Comparison of ENCODE assay signal across 8 mouse cellular contexts in the genomic region with DNA sequence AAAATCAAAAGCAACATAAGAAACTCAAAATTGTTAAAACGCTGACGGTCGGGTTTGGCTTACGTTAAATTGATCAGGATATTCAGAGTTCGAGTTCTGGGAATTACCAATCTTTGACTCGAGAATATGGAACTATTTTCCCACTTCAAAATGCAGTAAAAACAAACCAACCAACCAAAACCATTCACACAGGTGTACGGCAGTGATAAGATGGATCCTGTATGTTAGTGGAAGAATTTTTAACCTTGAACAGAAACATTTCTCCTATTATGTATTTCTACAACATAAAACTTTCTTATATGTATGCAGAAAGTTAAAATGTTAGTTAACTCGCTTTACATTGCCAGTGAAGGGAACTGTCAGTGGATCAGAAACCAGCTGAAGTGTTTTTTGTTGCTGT. TPM values are rescaled to one million over a fixed set of nuclear protein-coding genes. Genes with fewer than 3 reads are reported as not detected.
DNase-seq lines count a peak whose midpoint lies in the region; ATAC-seq and TF ChIP-seq lines count a peak whose summit lies in the region.

No protein-coding gene starts in this region.

- H3K4me1 ChIP-seq in kidney, postnatal 0 days (replicated peaks; ENCODE audit: insufficient read depth, low read length): 0 out of 2 replicates have a peak, but pooled peaks cover 3% of the 10 kb centered on the region
- H3K4me1 ChIP-seq in embryonic facial prominence, embryonic 10.5 days: peaks cover 35% of the 10 kb centered on the region
- H3K4me1 ChIP-seq in midbrain, postnatal 0 days (ENCODE audit: insufficient read depth, low read length): peaks cover 3% of the 10 kb centered on the region; the same call in 1 of the 2 replicates

- no peak for TF ChIP-seq CTCF in kidney, postnatal 0 days (IDR thresholded peaks at IDR 0.05; ENCODE audit: low read depth)
- TF ChIP-seq CTCF in midbrain, postnatal 0 days (IDR thresholded peaks at IDR 0.05): no peak

- H3K9ac ChIP-seq in kidney, postnatal 0 days (ENCODE audit: low read depth, low read length): peak overlapping the region; percentile 73
- H3K9ac ChIP-seq in midbrain, postnatal 0 days (replicated peaks; ENCODE audit: low read length, poor library complexity, severe bottlenecking): peak overlapping the region; percentile 76

- peak overlapping the region; percentile 69 for H3K4me3 ChIP-seq in kidney, postnatal 0 days (replicated peaks; ENCODE audit: low read depth, low read length)
- peak overlapping the region; percentile 82 for H3K4me3 ChIP-seq in embryonic facial prominence, embryonic 10.5 days
- H3K4me3 ChIP-seq in midbrain, postnatal 0 days (ENCODE audit: low read depth, low read length): peak overlapping the region; percentile 81

- 79% methylated on average over 8 of the region's 8 CpGs for WGBS in kidney, postnatal 0 days
- 86% methylated on average over 8 of the region's 8 CpGs for WGBS in embryonic facial prominence, embryonic 10.5 days
- WGBS in midbrain, postnatal 0 days: 84% methylated on average over 8 of the region's 8 CpGs

- H3K4me2 ChIP-seq in kidney, postnatal 0 days (ENCODE audit: low read length): peak overlapping the region; percentile 99
- peak overlapping the region; percentile 94 for H3K4me2 ChIP-seq in midbrain, postnatal 0 days (ENCODE audit: low read depth, low read length, poor library complexity, severe bottlenecking)

- no peaks in the 10 kb centered on the region for H3K27me3 ChIP-seq in kidney, postnatal 0 days (ENCODE audit: insufficient read depth, low read length)
- H3K27me3 ChIP-seq in embryonic facial prominence, embryonic 10.5 days (replicated peaks; ENCODE audit: low read depth, poor library complexity, severe bottlenecking): no peaks in the 10 kb centered on the region
- H3K27me3 ChIP-seq in midbrain, postnatal 0 days (ENCODE audit: insufficient read depth, low read length): no peaks in the 10 kb centered on the region

- DNase-seq in kidney, postnatal 0 days (ENCODE audit: low spot score): no peak
- no peak for DNase-seq in kidney, postnatal 36 days
- no peak for DNase-seq in embryonic facial prominence, embryonic 10.5 days (ENCODE audit: low spot score)
- peak; percentile 7 for DNase-seq in induced T-regulatory cell, adult 2 months (ENCODE audit: low read depth)
- DNase-seq in midbrain, postnatal 0 days (ENCODE audit: low spot score): no peak
- no peak for DNase-seq in left cerebral cortex, postnatal 25 days (ENCODE audit: low spot score in 2 of 2)
- no peak for DNase-seq in right cerebral cortex, adult 18-20 months
- DNase-seq in left cerebral cortex, postnatal 36 days (ENCODE audit: low spot score in 2 of 2): no peak

- no peak for ATAC-seq in kidney, postnatal 0 days (replicated peaks; ENCODE audit: low FRiP score, low read depth)
- no peak for ATAC-seq in midbrain, postnatal 0 days (ENCODE audit: low FRiP score)

- peaks cover 15% of the 10 kb centered on the region; the same call in 1 of the 2 replicates for H3K36me3 ChIP-seq in kidney, postnatal 0 days (ENCODE audit: insufficient read depth, low read length)
- peaks cover 37% of the 10 kb centered on the region for H3K36me3 ChIP-seq in embryonic facial prominence, embryonic 10.5 days (replicated peaks)
- H3K36me3 ChIP-seq in midbrain, postnatal 0 days (ENCODE audit: insufficient read depth, low read length): peaks cover 20% of the 10 kb centered on the region

- H3K27ac ChIP-seq in kidney, postnatal 0 days: no peak overlapping the region
- peak overlapping the region; percentile 90 for H3K27ac ChIP-seq in embryonic facial prominence, embryonic 10.5 days (replicated peaks)
- peak overlapping the region; percentile 80 for H3K27ac ChIP-seq in midbrain, postnatal 0 days (ENCODE audit: low read depth, low read length)

- H3K9me3 ChIP-seq in kidney, postnatal 0 days (replicated peaks; ENCODE audit: low read length): no peaks in the 10 kb centered on the region
- H3K9me3 ChIP-seq in embryonic facial prominence, embryonic 10.5 days: no peaks in the 10 kb centered on the region
- H3K9me3 ChIP-seq in midbrain, postnatal 0 days (ENCODE audit: low read length): no peaks in the 10 kb centered on the region

- intact Hi-C loops in left cerebral cortex, postnatal 25 days (cut with DNase I): no loop called here
- intact Hi-C loops in left cerebral cortex, postnatal 36 days (cut with DNase I): no loop called here

RNA-seq across cellular contexts. Expression of a gene that starts 0.8 kb away (rescaled TPM):
- polyA plus RNA-seq in kidney, postnatal 0 days (2015; fragmentation: Nextera tagmentation; extraction: Ambion mirVana): 11.1 and 13.1 TPM in 2 replicates
- polyA plus RNA-seq in embryonic facial prominence, embryonic 10.5 days (2016; fragmentation: Nextera tagmentation; extraction: Ambion mirVana): 18.8 and 20.4 TPM in 2 replicates
- total RNA-seq in midbrain, postnatal 0 days (2014; rRNA removed): 7.7 and 8.2 TPM in 2 replicates
- polyA plus RNA-seq in midbrain, postnatal 0 days (2015; fragmentation: Nextera tagmentation; extraction: Ambion mirVana): 13.2 and 15.3 TPM in 2 replicates
- total RNA-seq in left cerebral cortex, postnatal 25 days (2021): 10 to 100 TPM; 11.1 to 12.5 TPM
- 10 to 100 TPM in 1 of 2 experiments, 1 to 10 TPM in 1; 9.0 to 11.5 TPM for total RNA-seq in left cerebral cortex, postnatal 36 days (2021)
